Mouse (Mus musculus): ENCODE results near the gene Ppp1r13l.

The Ppp1r13l gene

DNA sequence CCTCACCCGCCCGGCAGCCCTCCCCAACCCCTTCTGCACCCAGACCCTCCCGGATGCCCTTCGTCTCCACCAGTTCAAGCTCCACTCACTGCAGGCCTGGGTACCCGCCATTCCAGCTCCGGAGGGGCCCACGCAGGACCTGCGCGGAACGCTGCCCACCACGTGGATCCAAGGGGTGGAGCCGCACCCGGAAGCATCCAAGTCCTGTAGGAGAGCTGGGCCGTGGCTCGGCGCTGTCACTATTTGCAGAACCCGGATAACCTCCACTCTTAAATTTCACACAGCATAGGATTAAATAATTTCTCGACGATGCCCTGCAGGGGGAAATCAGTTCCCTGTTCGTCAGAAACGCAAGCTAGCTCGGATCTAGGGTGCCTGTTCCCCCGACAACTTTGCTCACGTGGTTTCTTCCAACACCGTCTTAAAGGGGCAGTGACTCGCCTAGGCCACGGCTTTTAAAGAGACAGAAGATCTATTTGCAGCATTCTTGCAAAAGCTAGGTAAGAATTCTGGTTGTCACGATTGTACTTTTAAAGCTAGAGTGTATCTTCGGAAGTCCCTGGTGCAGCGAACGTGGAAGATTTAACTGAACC lies at the start of gene Ppp1r13l, which contains the start of gene Cd3eap:
Ppp1r13l (plus strand) TSS at position 451 of the 593 bp plus-strand sequence.
Cd3eap (minus strand) TSS at position 185 of the 593 bp plus-strand sequence.
- peak; percentile 85 to 87 for DNase-seq (ENCODE audit: low spot score in 2 of 2)

DNA sequence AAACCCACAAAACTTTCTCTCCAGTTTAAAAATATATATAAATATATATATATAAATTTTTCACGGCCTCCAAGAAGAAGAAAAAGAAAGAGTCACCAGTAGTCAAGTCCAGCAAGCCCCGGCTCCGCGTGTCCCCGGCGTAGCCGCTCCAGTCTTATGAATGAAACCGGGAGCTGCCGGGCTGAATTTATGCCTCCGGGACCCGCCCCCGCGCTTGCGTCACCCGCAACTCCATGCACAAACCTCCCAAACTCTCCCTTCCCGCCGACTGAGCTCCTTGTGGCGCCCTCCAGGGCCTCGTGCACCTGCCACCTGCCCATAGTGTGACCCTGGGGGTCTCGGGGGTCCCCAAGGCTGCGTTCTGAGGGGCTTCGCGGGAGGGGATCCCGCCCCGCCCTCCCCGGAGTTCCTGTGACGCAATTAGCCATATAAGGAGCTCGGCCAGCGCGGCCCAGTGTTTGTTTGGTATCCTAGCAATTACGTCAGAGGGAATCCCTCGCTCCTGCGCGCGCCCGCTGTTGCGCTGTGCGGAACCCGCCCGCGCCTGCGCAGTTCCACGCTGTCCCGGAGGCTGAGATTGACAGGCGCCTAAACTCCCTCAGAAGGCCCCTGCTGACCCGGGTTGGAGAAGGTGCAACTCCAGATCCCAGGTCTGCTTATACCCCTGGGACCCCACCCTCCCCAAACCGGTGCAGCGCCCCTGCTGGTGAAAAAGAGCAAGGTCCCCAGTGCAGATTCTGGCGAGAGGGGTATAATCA lies 49.5 kb upstream of the Ppp1r13l start, which contains the start of gene Fosb:
Fosb (minus strand) TSS at position 168 of the 758 bp plus-strand sequence.
- DNase-seq (ENCODE audit: low spot score in 2 of 2) = peak; percentile 94 to 95

DNA sequence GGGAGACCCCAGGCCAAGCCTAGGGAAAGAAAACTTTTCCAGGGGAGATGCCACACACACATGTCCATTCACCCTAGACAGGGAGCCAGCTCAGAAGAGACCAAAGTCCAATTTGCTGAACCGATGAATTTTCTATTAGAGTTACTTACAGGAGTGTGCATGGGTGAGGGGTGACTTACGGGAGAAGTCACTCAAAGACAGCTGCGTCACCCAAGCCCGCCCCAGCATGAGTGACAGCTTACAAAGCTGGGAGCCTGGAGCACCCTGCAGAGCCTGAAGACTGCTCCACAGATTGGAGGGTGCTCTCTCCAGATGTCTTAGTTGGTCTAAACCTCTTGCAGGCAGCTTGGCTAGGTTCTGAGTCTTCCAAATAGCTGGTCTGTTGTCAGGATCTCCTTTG lies 47.6 kb upstream of the Ppp1r13l start:
- no peak for DNase-seq (ENCODE audit: low spot score in 2 of 2)

GRCm38 (mm10) chr7:19314033-19314432 lies 45.5 kb upstream of the Ppp1r13l start:
- no peak for DNase-seq (ENCODE audit: low spot score in 2 of 2)

DNA sequence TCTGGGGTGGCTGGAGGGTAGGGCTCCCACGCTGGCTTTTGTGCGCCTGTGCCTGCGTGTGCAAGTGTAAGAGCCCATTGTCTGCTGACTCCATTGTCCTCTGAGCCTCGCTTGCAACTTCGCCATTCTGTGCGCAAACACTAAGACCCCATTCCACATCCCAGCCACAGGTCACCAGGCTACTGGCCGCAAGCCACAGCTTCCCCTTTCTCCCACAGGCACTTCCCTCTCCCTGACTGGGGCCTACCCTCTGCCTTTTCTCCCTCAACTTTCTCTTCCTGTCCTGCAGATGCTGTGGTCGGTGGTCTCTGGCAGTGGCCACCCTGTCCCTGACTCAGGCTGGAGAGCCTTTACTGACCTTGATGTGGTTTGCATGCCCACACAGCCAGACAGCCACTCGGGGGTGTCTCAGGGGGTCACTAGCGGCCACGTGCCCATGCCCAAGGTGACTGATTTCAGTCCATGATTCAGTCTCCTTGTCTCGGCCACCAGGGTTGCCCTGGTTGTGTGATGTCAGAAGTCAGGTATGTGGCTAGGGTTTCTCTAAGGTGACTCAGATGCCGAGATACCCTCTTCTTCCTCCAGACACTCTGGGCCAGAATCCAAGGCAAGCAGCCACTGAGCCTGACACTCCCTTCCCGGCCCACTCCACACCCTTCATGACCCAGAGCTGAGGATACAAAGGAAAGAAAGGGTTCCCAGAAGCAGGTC lies 42.9 kb upstream of the Ppp1r13l start:
- DNase-seq (ENCODE audit: low spot score in 2 of 2) = no peak

DNA sequence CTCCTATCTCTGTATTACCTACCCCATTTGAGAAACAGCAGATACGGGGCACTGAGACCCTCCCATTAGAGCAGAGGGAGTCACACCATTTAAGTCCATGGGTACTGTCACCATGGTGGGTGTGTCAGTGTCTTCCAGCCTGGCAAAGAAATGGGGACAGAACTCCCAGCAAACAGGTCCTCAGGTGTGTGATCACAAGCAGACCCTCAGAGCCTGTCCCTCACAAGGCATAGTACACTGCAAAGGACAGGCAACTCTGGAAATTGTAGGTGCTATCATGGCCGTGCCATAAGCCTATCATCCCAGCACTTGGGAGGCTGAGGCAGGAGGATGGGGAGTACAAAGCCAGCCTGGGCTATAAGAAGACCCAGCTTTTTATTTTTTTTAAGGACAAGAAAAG lies 41.3 kb upstream of the Ppp1r13l start:
- no peak for DNase-seq (ENCODE audit: low spot score in 2 of 2)

DNA sequence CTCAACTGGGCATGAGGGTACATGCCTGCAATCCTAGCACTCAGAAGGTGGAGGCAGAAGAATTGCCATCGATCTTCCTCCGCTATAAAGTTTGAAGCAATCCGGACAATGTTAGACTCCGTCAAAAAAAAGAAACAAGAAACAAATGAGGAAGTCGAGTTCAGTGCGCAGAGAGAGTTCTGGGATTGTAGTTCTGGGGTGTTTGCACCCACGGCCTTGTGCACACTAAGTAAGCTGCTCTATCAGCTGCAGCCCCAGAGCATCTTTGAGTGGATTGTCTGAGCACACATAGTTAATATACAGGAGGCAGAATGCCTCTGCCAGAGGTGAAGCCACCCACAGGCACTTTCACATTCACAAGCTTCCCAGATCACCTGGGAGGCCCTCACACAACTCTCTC lies 40.9 kb upstream of the Ppp1r13l start:
- no peak for DNase-seq (ENCODE audit: low spot score in 2 of 2)

GRCm38 (mm10) chr7:19319458-19319857 lies 40.1 kb upstream of the Ppp1r13l start:
- DNase-seq (ENCODE audit: low spot score in 2 of 2) = no peak

- DNase-seq (ENCODE audit: low spot score in 2 of 2) = peak; percentile 95
Observed at GRCm38 (mm10) chr7:19319906-19320305, 39.6 kb upstream of the Ppp1r13l start.

DNA sequence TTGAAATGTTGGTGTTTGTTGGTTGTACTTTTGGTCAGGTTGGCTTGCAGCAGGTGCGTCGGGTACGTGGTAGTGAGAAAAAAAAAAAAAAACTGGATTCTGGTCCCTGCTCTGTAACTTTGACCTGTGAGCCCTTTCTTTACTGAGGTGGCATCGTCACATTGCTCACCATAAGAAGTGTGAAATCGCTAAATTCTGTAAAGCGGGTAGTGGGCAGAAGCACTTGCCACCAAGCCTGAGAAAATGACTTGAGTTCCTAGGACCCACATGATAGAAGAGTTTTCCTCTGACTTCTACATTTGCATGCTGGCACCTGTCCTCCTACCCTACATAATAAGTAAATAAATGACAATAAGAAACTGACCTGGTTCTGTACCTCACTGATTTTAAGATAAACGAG lies 38.9 kb upstream of the Ppp1r13l start:
- no peak for DNase-seq (ENCODE audit: low spot score in 2 of 2)

GRCm38 (mm10) chr7:19321464-19321863 lies 38.1 kb upstream of the Ppp1r13l start:
- DNase-seq (ENCODE audit: low spot score in 2 of 2) = no peak

DNA sequence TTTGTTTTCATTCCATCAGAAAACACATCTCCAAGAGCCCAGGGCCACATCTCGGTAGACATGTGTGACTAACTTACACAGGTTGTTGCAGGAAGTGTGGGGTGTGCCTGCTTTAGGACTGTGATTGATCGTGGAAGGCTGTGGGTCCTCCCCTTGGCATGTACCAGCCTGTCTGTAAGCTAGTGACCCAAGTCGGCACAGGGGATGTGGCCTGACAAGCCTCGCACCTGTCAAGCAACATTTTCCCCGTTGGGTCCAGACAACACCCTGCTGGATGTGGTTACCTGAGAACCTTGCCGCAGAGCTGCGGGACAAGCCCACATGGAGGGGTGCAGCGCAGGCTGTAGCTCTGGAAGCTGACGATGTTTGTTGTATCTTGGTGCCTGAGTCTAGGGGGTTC lies 37.1 kb upstream of the Ppp1r13l start:
- no peak for DNase-seq (ENCODE audit: low spot score in 2 of 2)

DNA sequence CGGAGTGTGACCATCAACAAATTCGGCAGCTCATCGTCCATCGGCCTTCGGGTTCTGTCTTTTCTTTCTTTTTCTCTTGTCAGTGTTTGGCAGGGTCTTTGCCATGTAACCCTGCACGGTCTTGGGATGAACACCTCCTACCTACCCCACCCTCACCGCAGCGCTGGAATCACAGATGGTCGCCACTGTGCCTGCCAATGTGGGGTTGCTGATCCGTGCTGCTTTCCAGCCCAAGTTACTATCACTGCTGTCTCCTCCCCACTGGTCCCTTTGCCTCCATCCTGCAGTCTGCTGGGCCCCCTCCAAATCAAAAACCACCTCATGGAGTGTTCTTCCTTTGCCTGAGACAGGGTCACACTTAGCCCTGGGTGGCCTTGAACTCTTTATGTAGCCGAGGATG lies 35.3 kb upstream of the Ppp1r13l start:
- DNase-seq (ENCODE audit: low spot score in 2 of 2) = no peak

- no peak for DNase-seq (ENCODE audit: low spot score in 2 of 2)
Observed at GRCm38 (mm10) chr7:19325262-19326199, 34.0 kb upstream of the Ppp1r13l start.

GRCm38 (mm10) chr7:19326359-19326758 lies 33.2 kb upstream of the Ppp1r13l start:
- DNase-seq (ENCODE audit: low spot score in 2 of 2) = peak; percentile 67 to 69

DNA sequence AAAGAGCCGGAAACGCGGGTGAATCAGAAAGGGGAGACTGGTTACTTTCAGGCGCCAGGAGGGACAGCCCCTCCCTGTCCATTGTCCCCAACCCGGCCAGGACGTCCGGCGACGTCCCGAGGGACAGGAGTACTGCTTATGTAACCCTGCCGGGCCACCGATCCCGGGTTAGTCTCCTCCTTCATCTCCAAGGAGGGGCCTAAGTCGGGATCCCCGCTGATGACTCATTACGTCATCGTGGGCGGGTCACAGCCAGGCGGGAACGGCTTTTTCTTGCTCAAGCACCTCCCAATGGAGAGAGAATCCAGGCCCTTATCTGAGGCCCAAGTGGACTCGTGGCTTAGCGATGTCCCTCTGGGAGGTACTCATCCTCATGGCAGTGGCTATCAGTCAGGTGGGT lies 32.4 kb upstream of the Ppp1r13l start:
- peak; percentile 81 to 87 for DNase-seq (ENCODE audit: low spot score in 2 of 2)

- no peak for DNase-seq (ENCODE audit: low spot score in 2 of 2)
Observed at GRCm38 (mm10) chr7:19327782-19328181, 31.8 kb upstream of the Ppp1r13l start.

DNA sequence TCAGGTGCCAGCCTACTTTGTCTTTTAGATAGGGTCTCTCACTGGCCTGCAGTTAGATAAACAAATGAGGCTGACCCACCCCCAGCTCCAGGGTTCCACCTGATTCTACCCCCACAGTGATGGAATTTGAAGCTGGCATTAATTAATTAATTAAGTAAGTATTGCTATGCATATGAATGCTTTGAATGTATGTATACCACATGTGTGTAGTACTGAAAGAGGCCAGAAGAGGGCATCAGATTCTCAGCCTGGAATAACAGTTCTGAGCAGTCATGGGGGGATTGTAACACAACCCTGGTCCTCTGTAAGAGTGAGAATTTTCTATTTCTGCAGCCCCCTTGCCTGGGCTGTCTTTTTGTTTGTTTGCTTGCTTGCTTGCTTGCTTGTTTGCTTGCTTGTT lies 31.1 kb upstream of the Ppp1r13l start:
- DNase-seq (ENCODE audit: low spot score in 2 of 2) = no peak

DNA sequence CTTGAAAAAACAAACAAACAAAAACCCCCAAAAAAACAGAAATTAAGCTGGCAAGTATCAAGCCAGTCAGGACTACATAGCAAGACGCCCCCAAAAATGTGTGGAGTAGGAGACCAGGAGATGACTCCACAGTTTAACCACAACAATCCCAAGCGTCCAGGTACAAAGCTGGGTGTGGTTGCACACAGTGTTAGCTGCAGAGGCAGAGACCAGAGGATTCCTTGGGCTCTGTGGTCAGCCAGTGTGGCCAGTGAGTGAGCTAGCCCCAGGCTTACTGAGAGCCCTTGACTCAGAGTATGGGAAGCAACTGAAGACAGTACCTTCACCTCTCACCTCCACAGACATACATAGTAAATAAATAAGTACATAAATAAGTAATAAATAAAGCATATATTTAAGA lies 27.6 kb upstream of the Ppp1r13l start:
- DNase-seq (ENCODE audit: low spot score in 2 of 2) = no peak

DNA sequence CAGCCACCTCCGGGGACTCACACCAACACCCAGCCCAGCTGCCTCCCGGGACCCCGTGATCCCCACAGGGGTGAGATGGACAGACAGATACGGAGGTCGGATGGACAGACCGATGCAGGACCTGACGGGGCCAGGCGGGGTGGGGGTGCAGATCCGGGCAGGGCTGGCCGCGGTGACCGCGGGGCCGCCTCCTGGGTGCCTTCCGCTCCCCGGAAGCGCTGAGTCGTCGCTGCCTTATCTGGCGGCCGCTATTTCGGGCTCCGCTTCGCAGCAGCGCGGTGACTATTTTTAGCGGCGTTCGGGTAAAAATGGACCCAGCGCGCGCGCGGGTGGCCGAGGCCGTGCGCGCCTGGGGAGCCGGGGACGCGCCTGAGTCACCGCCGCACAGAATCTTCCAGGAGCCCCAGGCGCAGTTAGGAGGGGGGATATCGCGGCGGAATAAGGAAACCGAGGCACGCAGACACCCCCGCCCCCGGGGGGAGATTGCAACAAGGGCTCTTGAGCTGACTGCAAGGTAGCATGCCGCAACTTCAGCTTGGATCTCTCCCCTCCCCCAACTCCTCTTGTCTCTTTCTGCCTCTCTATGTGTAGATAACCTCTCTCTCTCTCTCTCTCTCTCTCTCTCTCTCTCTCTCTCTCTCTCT lies 26.7 kb upstream of the Ppp1r13l start:
- peak; percentile 85 to 88 for DNase-seq (ENCODE audit: low spot score in 2 of 2)

DNA sequence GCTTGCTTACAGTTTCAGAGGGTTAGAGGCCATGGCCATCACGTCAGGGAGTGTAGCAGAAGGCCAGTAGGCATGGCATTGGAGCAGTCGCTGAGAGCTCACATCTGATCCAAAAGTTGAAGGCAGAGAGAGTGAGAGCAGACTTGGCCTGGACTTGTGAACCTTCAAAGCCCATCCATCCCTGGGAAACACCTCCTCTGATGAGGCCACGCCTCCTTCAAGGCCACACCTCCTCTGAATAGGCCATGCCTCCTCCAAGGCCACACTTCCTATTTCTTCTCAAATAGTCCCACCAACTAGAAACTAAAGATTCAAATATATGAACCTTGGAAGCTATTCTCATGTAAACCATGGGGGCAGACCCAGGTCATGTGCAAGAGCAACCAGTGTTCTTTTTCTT lies 24.0 kb upstream of the Ppp1r13l start:
- DNase-seq (ENCODE audit: low spot score in 2 of 2) = no peak
